8 mouse cellular contexts compared by ENCODE assay signal in the genomic region with DNA sequence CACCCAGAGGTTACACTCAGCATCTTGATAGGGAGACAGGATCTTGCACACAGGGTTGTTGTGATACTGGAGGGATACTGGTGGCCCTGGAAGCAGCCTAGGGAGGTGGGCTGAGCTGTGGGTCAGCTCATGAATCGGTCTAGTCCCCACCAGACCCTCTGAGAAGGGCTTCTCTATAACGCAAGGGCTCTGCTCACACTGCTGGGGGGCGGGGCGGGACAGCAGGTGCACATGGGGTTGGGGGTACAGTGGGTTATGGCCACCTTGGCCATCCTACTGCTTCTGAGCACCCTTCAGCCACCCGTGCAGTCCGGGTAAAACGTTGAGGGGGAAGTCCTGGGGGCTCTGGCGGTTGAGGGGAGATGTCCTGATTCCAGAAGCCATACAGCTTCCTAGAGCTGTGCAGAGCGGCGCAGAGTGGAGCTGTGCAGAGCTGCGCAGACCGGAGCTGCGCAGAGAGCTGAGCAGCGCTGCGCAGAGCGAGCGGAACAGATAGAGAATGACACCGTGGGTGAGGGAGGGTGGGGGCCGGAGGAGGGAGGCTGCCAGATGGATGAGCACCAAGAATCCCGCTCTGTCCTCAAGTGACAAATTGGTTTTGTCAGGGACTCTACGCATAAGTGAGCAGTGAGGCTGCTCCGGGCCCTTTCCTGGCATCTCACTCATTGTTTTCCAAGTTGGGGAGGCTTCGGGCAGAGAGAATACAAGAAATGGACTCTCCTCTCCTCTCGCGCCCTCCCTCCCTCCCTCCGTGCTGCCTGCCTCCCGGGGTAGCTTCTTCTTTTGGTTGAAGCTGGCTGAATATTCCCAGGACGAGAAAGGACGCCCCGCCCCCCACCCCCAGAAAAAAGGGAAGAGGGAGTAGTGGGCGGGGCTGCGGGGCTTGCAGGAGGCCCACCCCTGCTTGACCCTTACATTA. TPM values are rescaled to one million over a fixed set of nuclear protein-coding genes. Genes with fewer than 3 reads are reported as not detected.
A peak's percentile ranks its signal among the peaks of the same experiment; 100 is the strongest.
DNase-seq lines count a peak whose midpoint lies in the region; ATAC-seq and TF ChIP-seq lines count a peak whose summit lies in the region.

No protein-coding gene starts in this region.

- H3K27me3 ChIP-seq in forebrain, postnatal 0 days (ENCODE audit: insufficient read depth, low read length), result no peaks in the 10 kb centered on the region
- H3K27me3 ChIP-seq in intestine, embryonic 14.5 days (replicated peaks; ENCODE audit: control insufficient read depth, insufficient read depth, low read length), result no peaks in the 10 kb centered on the region

- 0 out of 2 replicates have a peak, but pooled peaks cover 7% of the 10 kb centered on the region for H3K4me1 ChIP-seq in forebrain, postnatal 0 days (ENCODE audit: insufficient read depth)
- peaks cover 53% of the 10 kb centered on the region for H3K4me1 ChIP-seq in intestine, embryonic 14.5 days (replicated peaks; ENCODE audit: control insufficient read depth, insufficient read depth, low read length)

- TF ChIP-seq CTCF in gastrocnemius, adult 2 months (IDR thresholded peaks at IDR 0.05), result peak; percentile 5; the same call in 1 of the 2 replicates
- peak; percentile 53 for TF ChIP-seq CTCF in forebrain, postnatal 0 days (IDR thresholded peaks at IDR 0.05; ENCODE audit: low read depth)

- peak; percentile 68 for DNase-seq in gastrocnemius, adult 2 months
- DNase-seq in gastrocnemius, postnatal 36 days, result no peak
- peak; percentile 80 for DNase-seq in cerebellum, adult 18-20 months
- peak; percentile 95 for DNase-seq in forebrain, postnatal 0 days
- DNase-seq in intestine, embryonic 14.5 days (ENCODE audit: low spot score), result peak; percentile 86
- peak; percentile 85 to 88 for DNase-seq in left cerebral cortex, postnatal 14 days (ENCODE audit: low spot score in 2 of 2)
- DNase-seq in right cerebral cortex, postnatal 25 days, result peak; percentile 83

- 7% methylated on average over 32 of the region's 32 CpGs for WGBS in forebrain, postnatal 0 days
- 7% methylated on average over 30 of the region's 32 CpGs for WGBS in intestine, embryonic 14.5 days

- peak overlapping the region; percentile 79 for H3K27ac ChIP-seq in gastrocnemius, adult 2 months
- H3K27ac ChIP-seq in forebrain, postnatal 0 days (ENCODE audit: low read depth, low read length), result peak overlapping the region; percentile 89
- peak overlapping the region; percentile 75 for H3K27ac ChIP-seq in intestine, embryonic 14.5 days (ENCODE audit: low read depth)

- H3K9me3 ChIP-seq in forebrain, postnatal 0 days (ENCODE audit: low read length), result no peaks in the 10 kb centered on the region
- no peaks in the 10 kb centered on the region for H3K9me3 ChIP-seq in intestine, embryonic 14.5 days (ENCODE audit: control insufficient read depth, low read length)

- peak overlapping the region; percentile 65 for H3K4me3 ChIP-seq in gastrocnemius, adult 2 months
- peak overlapping the region; percentile 36 for H3K4me3 ChIP-seq in forebrain, postnatal 0 days (ENCODE audit: low read depth, low read length)
- H3K4me3 ChIP-seq in intestine, embryonic 14.5 days (ENCODE audit: low read depth, low read length), result peak overlapping the region; percentile 27

- H3K9ac ChIP-seq in forebrain, postnatal 0 days, result peak overlapping the region; percentile 57
- H3K9ac ChIP-seq in intestine, embryonic 14.5 days (ENCODE audit: low read length), result 0 out of 2 replicates have a peak overlapping the region, but pooled peaks have one; percentile 20

- ATAC-seq in forebrain, postnatal 0 days, result peak; percentile 99
- peak; percentile 82 for ATAC-seq in intestine, embryonic 14.5 days (replicated peaks; ENCODE audit: low FRiP score, low TSS enrichment, low read depth)
- peak; percentile 75 for ATAC-seq in megakaryocyte, adult 5-6 weeks (ENCODE audit: poor library complexity, severe bottlenecking)

- H3K36me3 ChIP-seq in forebrain, postnatal 0 days (ENCODE audit: insufficient read depth), result no peaks in the 10 kb centered on the region
- H3K36me3 ChIP-seq in intestine, embryonic 14.5 days (ENCODE audit: control insufficient read depth, insufficient read depth, low read length), result 0 out of 2 replicates have a peak, but pooled peaks cover 5% of the 10 kb centered on the region

- peak overlapping the region; percentile 66 for H3K4me2 ChIP-seq in forebrain, postnatal 0 days (ENCODE audit: low read depth)
- peak overlapping the region; percentile 61 for H3K4me2 ChIP-seq in intestine, embryonic 14.5 days (ENCODE audit: low read length)

- intact Hi-C loops in gastrocnemius, adult 2 months (cut with DNase I), result no loop called here
- intact Hi-C loops in gastrocnemius, postnatal 36 days (cut with DNase I), result loop anchor here (5.0 kb wide), 1 partner anchor 224 kb away; a partner anchor contains a TSS
- intact Hi-C loops in left cerebral cortex, postnatal 14 days (cut with DNase I), result no loop called here

RNA-seq across cellular contexts. Expression of a gene that starts 16.6 kb away (rescaled TPM):
- 10 to 100 TPM in 1 of 2 experiments, 1 to 10 TPM in 1; 6.7 to 12.7 TPM for total RNA-seq in gastrocnemius, adult 2 months (2021)
- total RNA-seq in gastrocnemius, postnatal 36 days (2021), result 10 to 100 TPM; 11.4 to 12.7 TPM
- total RNA-seq in forebrain, postnatal 0 days (2014; rRNA removed), result 9.8 TPM in 2 replicates
- 11.7 and 16.0 TPM in 2 replicates for polyA plus RNA-seq in forebrain, postnatal 0 days (2015; fragmentation: Nextera tagmentation; extraction: Ambion mirVana)
- polyA plus RNA-seq in intestine, embryonic 14.5 days (2014; fragmentation: Nextera tagmentation; extraction: Ambion mirVana), result 22.6 and 23.8 TPM in 2 replicates
- 10 to 100 TPM; 14.9 to 15.9 TPM for total RNA-seq in left cerebral cortex, postnatal 14 days (2021)
- 0.55 TPM in 1 of 2 replicates, not detected in the other for total RNA-seq in megakaryocyte, adult 5-6 weeks (2015)
- 0.33 TPM in 1 of 2 replicates, not detected in the other for total RNA-seq in megakaryocyte, adult 5-6 weeks (2017)

RNA-seq across cellular contexts. Expression of a gene that starts 31.8 kb away (rescaled TPM):
- 10 to 100 TPM; 35.4 to 42.9 TPM for total RNA-seq in gastrocnemius, adult 2 months (2021)
- total RNA-seq in gastrocnemius, postnatal 36 days (2021), result 10 to 100 TPM; 30.0 to 39.2 TPM
- total RNA-seq in forebrain, postnatal 0 days (2014; rRNA removed), result 40.3 and 55.4 TPM in 2 replicates
- polyA plus RNA-seq in forebrain, postnatal 0 days (2015; fragmentation: Nextera tagmentation; extraction: Ambion mirVana), result 54.2 and 69.3 TPM in 2 replicates
- polyA plus RNA-seq in intestine, embryonic 14.5 days (2014; fragmentation: Nextera tagmentation; extraction: Ambion mirVana), result 70.3 and 81.4 TPM in 2 replicates
- 10 to 100 TPM; 25.8 to 28.4 TPM for total RNA-seq in left cerebral cortex, postnatal 14 days (2021)
- 55.4 and 61.3 TPM in 2 replicates for total RNA-seq in megakaryocyte, adult 5-6 weeks (2015)
- total RNA-seq in megakaryocyte, adult 5-6 weeks (2017), result 38.5 and 42.6 TPM in 2 replicates

RNA-seq across cellular contexts. Expression of a gene that starts 32.0 kb away (rescaled TPM):
- 10 to 100 TPM; 21.7 to 30.4 TPM for total RNA-seq in gastrocnemius, adult 2 months (2021)
- 10 to 100 TPM; 20.4 to 20.5 TPM for total RNA-seq in gastrocnemius, postnatal 36 days (2021)
- 41.4 and 55.9 TPM in 2 replicates for total RNA-seq in forebrain, postnatal 0 days (2014; rRNA removed)
- 48.1 and 50.1 TPM in 2 replicates for polyA plus RNA-seq in forebrain, postnatal 0 days (2015; fragmentation: Nextera tagmentation; extraction: Ambion mirVana)
- polyA plus RNA-seq in intestine, embryonic 14.5 days (2014; fragmentation: Nextera tagmentation; extraction: Ambion mirVana), result 82.8 and 85.3 TPM in 2 replicates
- total RNA-seq in left cerebral cortex, postnatal 14 days (2021), result 10 to 100 TPM; 25.4 to 30.2 TPM
- total RNA-seq in megakaryocyte, adult 5-6 weeks (2015), result 33.4 and 37.4 TPM in 2 replicates
- 36.3 and 37.7 TPM in 2 replicates for total RNA-seq in megakaryocyte, adult 5-6 weeks (2017)

RNA-seq across cellular contexts. Expression of a gene that starts 35.9 kb away (rescaled TPM):
- not detected for total RNA-seq in gastrocnemius, adult 2 months (2021)
- total RNA-seq in gastrocnemius, postnatal 36 days (2021), result not detected
- total RNA-seq in forebrain, postnatal 0 days (2014; rRNA removed), result not detected in 2 replicates
- polyA plus RNA-seq in forebrain, postnatal 0 days (2015; fragmentation: Nextera tagmentation; extraction: Ambion mirVana), result not detected in 2 replicates
- not detected in 2 replicates for polyA plus RNA-seq in intestine, embryonic 14.5 days (2014; fragmentation: Nextera tagmentation; extraction: Ambion mirVana)
- total RNA-seq in left cerebral cortex, postnatal 14 days (2021), result not detected
- total RNA-seq in megakaryocyte, adult 5-6 weeks (2015), result not detected in 2 replicates
- not detected in 2 replicates for total RNA-seq in megakaryocyte, adult 5-6 weeks (2017)

RNA-seq across cellular contexts. Expression of a gene that starts 41.0 kb away (rescaled TPM):
- 10 to 100 TPM; 21.5 to 23.9 TPM for total RNA-seq in gastrocnemius, adult 2 months (2021)
- 10 to 100 TPM; 20.7 to 25.8 TPM for total RNA-seq in gastrocnemius, postnatal 36 days (2021)
- 29.9 and 38.2 TPM in 2 replicates for total RNA-seq in forebrain, postnatal 0 days (2014; rRNA removed)
- 46.8 and 52.4 TPM in 2 replicates for polyA plus RNA-seq in forebrain, postnatal 0 days (2015; fragmentation: Nextera tagmentation; extraction: Ambion mirVana)
- polyA plus RNA-seq in intestine, embryonic 14.5 days (2014; fragmentation: Nextera tagmentation; extraction: Ambion mirVana), result 29.1 and 32.6 TPM in 2 replicates
- 10 to 100 TPM; 36.9 to 45.9 TPM for total RNA-seq in left cerebral cortex, postnatal 14 days (2021)
- total RNA-seq in megakaryocyte, adult 5-6 weeks (2015), result 22.2 and 26.2 TPM in 2 replicates
- 17.6 and 26.5 TPM in 2 replicates for total RNA-seq in megakaryocyte, adult 5-6 weeks (2017)

Comparison
In these comparisons a context has a peak if more than half of its experiments do, and no peak if none do; other contexts are left out.
1. DNase-seq: peak in gastrocnemius, adult 2 months (single experiment), cerebellum, adult 18-20 months (2 of 2), forebrain, postnatal 0 days (single experiment), intestine, embryonic 14.5 days (single experiment), left cerebral cortex, postnatal 14 days (2 of 2) and right cerebral cortex, postnatal 25 days (single experiment); none in gastrocnemius, postnatal 36 days (0 of 2).
2. Peak in every context shown above with its lines, with median percentiles within 50 percentile points of each other: H3K27ac ChIP-seq, H3K4me3 ChIP-seq and ATAC-seq.